Mouse (Mus musculus): ENCODE results near the gene Ptprm. TPM values are rescaled to one million over a fixed set of nuclear protein-coding genes. Genes with fewer than 3 reads are reported as not detected.
"Not testable (repeated sequence)": the region's sequence is repeated elsewhere in the genome, so short reads cannot be mapped to it uniquely, and the experiment has no call there.

The Ptprm gene
- polyA plus RNA-seq, 1 experiment from 2014 or later = 12.6 TPM

- no peak overlapping the region for H3K27ac ChIP-seq
Measured at GRCm38 (mm10) chr17:66877582-66877981, 476.7 kb downstream of the Ptprm start.

DNA sequence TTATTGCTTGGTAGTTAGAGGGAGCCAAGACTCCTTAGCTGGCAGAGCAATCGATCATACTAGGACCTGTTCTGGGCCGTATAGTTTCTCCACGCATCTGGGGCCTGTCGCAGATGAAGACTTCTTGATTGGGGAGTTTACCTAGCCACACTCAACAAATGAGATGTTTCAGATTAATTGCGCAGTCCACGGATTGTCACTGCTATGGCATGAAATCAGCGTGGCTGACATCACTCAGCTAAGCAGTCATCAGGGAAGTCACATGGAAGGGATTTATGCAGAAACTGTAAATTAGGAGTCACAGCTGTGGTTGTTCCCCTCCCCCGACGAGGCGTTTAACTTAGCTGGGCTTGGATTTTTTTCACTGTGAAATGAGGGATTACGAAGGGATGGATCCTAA is 479.4 kb downstream of the Ptprm start:
- no peak overlapping the region for H3K4me3 ChIP-seq
- no peak overlapping the region for H3K27ac ChIP-seq
- no peaks in the 10 kb centered on the region for H3K9me3 ChIP-seq
- 85% methylated on average over 11 of the region's 11 CpGs for whole genome bisulfite sequencing
- H3K27me3 ChIP-seq (ENCODE audit: insufficient read depth, poor library complexity, severe bottlenecking) = no peaks in the 10 kb centered on the region
- 0 out of 2 replicates have a peak, but pooled peaks cover 3% of the 10 kb centered on the region for H3K4me1 ChIP-seq
- no peaks in the 10 kb centered on the region for H3K36me3 ChIP-seq
- DNase-seq (ENCODE audit: low spot score) = no peak

More at GRCm38 (mm10) chr17:66877582-66877981, 476.7 kb downstream of the Ptprm start:
- DNase-seq (ENCODE audit: low spot score) = no peak
- Histone ChIP-seq H3K4me1 (0 out of 2 replicates have a peak, but pooled peaks cover 3% of the 10 kb centered on the region), H3K4me3 (no peak overlapping the region), H3K9me3 (no peaks in the 10 kb centered on the region), H3K36me3 (no peaks in the 10 kb centered on the region), H3K27me3 (ENCODE audit: insufficient read depth, poor library complexity, severe bottlenecking) (no peaks in the 10 kb centered on the region)
- WGBS = 68% methylated on average over 6 of the region's 6 CpGs

DNA sequence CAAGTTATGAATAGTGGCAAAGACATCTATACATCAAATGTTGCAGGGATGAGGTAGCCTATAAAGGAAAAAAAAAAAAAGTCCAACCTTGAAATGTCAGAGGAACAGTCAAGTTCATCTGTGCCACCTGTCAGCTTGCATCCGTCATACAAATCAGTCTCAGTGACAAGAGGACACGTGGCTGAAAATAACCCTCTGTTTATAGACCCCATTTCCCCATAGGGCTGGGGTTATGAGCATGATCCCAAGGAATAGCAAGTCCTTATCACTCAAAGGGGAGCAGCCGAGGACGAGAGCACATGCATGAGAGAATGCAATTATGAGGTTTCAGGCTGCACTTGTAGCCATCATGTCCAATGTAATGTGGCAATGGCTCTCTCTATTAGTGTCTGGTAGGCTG is 482.9 kb downstream of the Ptprm start:
- H3K27ac ChIP-seq = no peak overlapping the region
- H3K4me3 ChIP-seq = no peak overlapping the region
- H3K27me3 ChIP-seq (ENCODE audit: insufficient read depth, poor library complexity, severe bottlenecking) = no peaks in the 10 kb centered on the region
- H3K36me3 ChIP-seq = no peaks in the 10 kb centered on the region
- H3K4me1 ChIP-seq = no peaks in the 10 kb centered on the region
- 71% methylated on average over 4 of the region's 4 CpGs for WGBS
- no peak for DNase-seq (ENCODE audit: low spot score)
- H3K9me3 ChIP-seq = no peaks in the 10 kb centered on the region

GRCm38 (mm10) chr17:66869581-66870002 is 484.7 kb downstream of the Ptprm start:
- Histone ChIP-seq H3K9me3 (no peaks in the 10 kb centered on the region), H3K27me3 (ENCODE audit: insufficient read depth, poor library complexity, severe bottlenecking) (no peaks in the 10 kb centered on the region), H3K4me3 (no peak overlapping the region), H3K27ac (no peak overlapping the region), H3K4me1 (no peaks in the 10 kb centered on the region), H3K36me3 (no peaks in the 10 kb centered on the region)
- DNase-seq (ENCODE audit: low spot score) = no peak
- WGBS = 89% methylated on average over 13 of the region's 13 CpGs

GRCm38 (mm10) chr17:66864441-66864840 is 489.8 kb downstream of the Ptprm start:
- H3K27me3 ChIP-seq (ENCODE audit: insufficient read depth, poor library complexity, severe bottlenecking) = no peaks in the 10 kb centered on the region
- H3K4me1 ChIP-seq = no peaks in the 10 kb centered on the region
- no peaks in the 10 kb centered on the region for H3K9me3 ChIP-seq
- no peak overlapping the region for H3K27ac ChIP-seq
- no peaks in the 10 kb centered on the region for H3K36me3 ChIP-seq
- no peak overlapping the region for H3K4me3 ChIP-seq
- no peak for DNase-seq (ENCODE audit: low spot score)
- WGBS = 79% methylated on average over 4 of the region's 4 CpGs

GRCm38 (mm10) chr17:66861557-66861956 is 492.7 kb downstream of the Ptprm start:
- Histone ChIP-seq H3K36me3 (no peaks in the 10 kb centered on the region), H3K4me3 (no peak overlapping the region), H3K4me1 (no peaks in the 10 kb centered on the region), H3K27me3 (ENCODE audit: insufficient read depth, poor library complexity, severe bottlenecking) (no peaks in the 10 kb centered on the region), H3K9me3 (no peaks in the 10 kb centered on the region), H3K27ac (no peak overlapping the region)
- no peak for DNase-seq (ENCODE audit: low spot score)
- 32% methylated on average over 2 of the region's 2 CpGs for WGBS

DNA sequence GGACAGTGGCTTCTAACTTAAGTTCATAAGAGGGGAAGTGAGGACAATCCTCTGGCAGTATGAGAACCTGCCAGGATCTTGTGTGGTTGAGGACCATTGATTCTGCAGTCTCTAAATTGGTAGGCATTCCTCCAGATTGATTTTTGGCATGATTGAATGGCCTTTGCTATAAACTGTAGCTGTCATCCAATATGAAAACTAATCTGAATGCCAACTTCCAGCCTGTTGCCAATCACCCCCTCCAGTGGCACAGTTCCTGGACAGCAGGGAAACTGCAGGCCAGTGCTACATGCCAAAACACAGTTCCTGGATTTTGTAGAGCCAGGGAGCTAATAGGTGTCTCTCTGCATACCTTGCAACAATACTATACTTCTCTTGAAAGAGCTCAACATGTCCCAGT is 495.5 kb downstream of the Ptprm start:
- Histone ChIP-seq H3K27me3 (ENCODE audit: insufficient read depth, poor library complexity, severe bottlenecking) (no peaks in the 10 kb centered on the region), H3K4me1 (no peaks in the 10 kb centered on the region), H3K36me3 (no peaks in the 10 kb centered on the region), H3K27ac (no peak overlapping the region), H3K4me3 (no peak overlapping the region), H3K9me3 (no peaks in the 10 kb centered on the region)
- no peak for DNase-seq (ENCODE audit: low spot score)

DNA sequence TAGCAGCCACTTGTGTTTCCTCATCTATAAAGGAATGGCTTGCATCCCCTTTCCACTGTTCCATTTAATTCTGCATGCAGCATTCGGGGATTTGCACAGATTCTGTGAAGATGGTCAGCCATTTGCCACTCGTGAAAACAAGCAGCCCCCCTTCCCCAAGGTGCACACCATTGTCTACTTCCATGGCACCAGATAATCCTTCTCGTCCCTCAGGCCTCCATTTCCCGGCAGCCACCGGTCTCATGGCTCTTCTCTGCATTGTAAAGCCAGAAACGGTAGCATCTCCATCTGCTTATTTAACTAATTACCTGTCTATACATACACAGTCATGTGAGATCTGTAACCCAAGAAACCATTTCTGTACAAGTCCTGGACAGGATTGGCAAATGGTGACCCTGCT is 501.8 kb downstream of the Ptprm start:
- Histone ChIP-seq H3K4me3 (no peak overlapping the region), H3K9me3 (no peaks in the 10 kb centered on the region), H3K4me1 (no peaks in the 10 kb centered on the region), H3K36me3 (no peaks in the 10 kb centered on the region), H3K27ac (no peak overlapping the region), H3K27me3 (ENCODE audit: insufficient read depth, poor library complexity, severe bottlenecking) (no peaks in the 10 kb centered on the region)
- no peak for DNase-seq (ENCODE audit: low spot score)
- WGBS = 82% methylated on average over 6 of the region's 6 CpGs

GRCm38 (mm10) chr17:66847011-66847410 is 507.2 kb downstream of the Ptprm start:
- H3K36me3 ChIP-seq; H3K4me1 ChIP-seq; H3K9me3 ChIP-seq; DNase-seq (ENCODE audit: low spot score); H3K27ac ChIP-seq; H3K27me3 ChIP-seq (ENCODE audit: insufficient read depth, poor library complexity, severe bottlenecking); H3K4me3 ChIP-seq: not testable (repeated sequence)
- WGBS = 90% methylated on average over 4 of the region's 4 CpGs

DNA sequence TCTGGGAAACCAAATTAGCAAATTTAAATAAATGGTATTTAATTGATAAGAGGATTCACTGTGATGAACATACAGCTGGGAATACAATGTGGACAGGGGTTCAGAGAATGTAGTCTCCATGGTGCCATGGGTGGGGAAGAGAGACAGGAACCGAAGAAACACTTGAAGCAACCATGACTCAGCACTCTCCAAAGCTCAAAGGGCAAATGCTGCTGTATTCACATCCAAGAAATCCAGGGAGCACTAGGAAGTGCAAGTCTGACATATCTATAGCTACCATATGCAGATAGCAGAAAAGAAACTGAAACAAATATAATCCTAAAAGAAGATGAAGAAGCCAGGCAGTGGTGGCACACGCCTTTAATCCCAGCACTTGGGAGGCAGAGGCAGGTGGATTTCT is 531.9 kb downstream of the Ptprm start:
- H3K4me1 ChIP-seq = no peaks in the 10 kb centered on the region
- DNase-seq (ENCODE audit: low spot score) = no peak
- H3K4me3 ChIP-seq = no peak overlapping the region
- 77% methylated on average over 2 of the region's 2 CpGs for WGBS
- H3K9me3 ChIP-seq = no peaks in the 10 kb centered on the region
- H3K27ac ChIP-seq = no peak overlapping the region
- no peaks in the 10 kb centered on the region for H3K27me3 ChIP-seq (ENCODE audit: insufficient read depth, poor library complexity, severe bottlenecking)
- no peaks in the 10 kb centered on the region for H3K36me3 ChIP-seq

- Histone ChIP-seq H3K27me3 (ENCODE audit: insufficient read depth, poor library complexity, severe bottlenecking) (no peaks in the 10 kb centered on the region), H3K27ac (no peak overlapping the region), H3K36me3 (no peaks in the 10 kb centered on the region), H3K4me3 (no peak overlapping the region), H3K9me3 (no peaks in the 10 kb centered on the region), H3K4me1 (no peaks in the 10 kb centered on the region)
- DNase-seq (ENCODE audit: low spot score) = no peak
- WGBS = 81% methylated on average over 4 of the region's 4 CpGs
Measured at GRCm38 (mm10) chr17:66817380-66817779, 536.9 kb downstream of the Ptprm start.

DNA sequence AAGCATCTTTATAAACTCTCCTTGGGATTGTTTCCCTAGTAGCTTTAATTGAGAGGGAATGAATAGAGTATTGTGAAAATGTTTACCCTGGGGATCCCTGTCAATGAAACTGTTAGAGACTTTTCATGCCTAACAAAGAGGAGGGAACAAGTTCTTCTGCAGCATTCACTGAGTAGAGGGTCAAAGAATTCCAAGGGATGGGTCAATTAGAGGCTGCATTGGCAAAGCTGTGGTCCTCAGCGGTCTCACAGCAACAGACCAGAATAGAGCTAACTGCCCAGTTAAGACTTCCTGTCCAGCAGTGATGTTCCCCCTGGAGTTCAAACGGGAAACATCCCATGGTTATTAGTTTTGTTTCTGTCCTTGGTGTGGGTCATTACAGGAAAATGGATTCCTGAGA is 538.3 kb downstream of the Ptprm start:
- DNase-seq (ENCODE audit: low spot score) = no peak
- Histone ChIP-seq H3K36me3 (no peaks in the 10 kb centered on the region), H3K4me1 (no peaks in the 10 kb centered on the region), H3K9me3 (no peaks in the 10 kb centered on the region), H3K4me3 (no peak overlapping the region), H3K27me3 (ENCODE audit: insufficient read depth, poor library complexity, severe bottlenecking) (no peaks in the 10 kb centered on the region), H3K27ac (no peak overlapping the region)
- WGBS = 72% methylated on average over 2 of the region's 2 CpGs

- Histone ChIP-seq H3K4me1 (no peaks in the 10 kb centered on the region), H3K4me3 (no peak overlapping the region), H3K27me3 (ENCODE audit: insufficient read depth, poor library complexity, severe bottlenecking) (no peaks in the 10 kb centered on the region), H3K9me3 (no peaks in the 10 kb centered on the region), H3K27ac (no peak overlapping the region), H3K36me3 (no peaks in the 10 kb centered on the region)
- 87% methylated on average over 6 of the region's 6 CpGs for WGBS
- no peak for DNase-seq (ENCODE audit: low spot score)
Measured at GRCm38 (mm10) chr17:66813786-66814185, 540.5 kb downstream of the Ptprm start.

DNA sequence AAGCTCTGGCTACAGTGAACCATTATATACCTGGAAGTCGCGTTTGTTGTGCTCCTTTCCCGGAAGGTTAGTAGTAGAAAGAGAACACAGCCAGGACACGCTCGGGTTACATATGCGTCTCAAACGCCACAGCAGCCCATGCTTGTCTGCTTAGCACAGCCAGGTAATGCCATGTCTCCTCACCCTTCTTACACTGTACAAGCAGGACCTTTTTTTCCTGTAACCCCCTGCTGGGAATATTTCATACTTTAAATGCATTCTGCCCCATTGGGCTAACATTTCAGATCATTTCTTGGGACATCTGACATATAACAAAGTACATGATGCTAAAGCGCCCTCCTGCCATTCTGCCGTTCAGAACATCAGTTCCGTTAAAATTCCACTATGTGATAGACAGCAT is 540.9 kb downstream of the Ptprm start:
- H3K9me3 ChIP-seq = no peaks in the 10 kb centered on the region
- no peaks in the 10 kb centered on the region for H3K36me3 ChIP-seq
- H3K27ac ChIP-seq = no peak overlapping the region
- H3K27me3 ChIP-seq (ENCODE audit: insufficient read depth, poor library complexity, severe bottlenecking) = no peaks in the 10 kb centered on the region
- no peak for DNase-seq (ENCODE audit: low spot score)
- no peak overlapping the region for H3K4me3 ChIP-seq
- WGBS = 89% methylated on average over 10 of the region's 10 CpGs
- H3K4me1 ChIP-seq = no peaks in the 10 kb centered on the region
